Mouse (Mus musculus) limb, embryonic 10.5 days (tissue): ENCODE data around the gene Ppfia3. TPM values are rescaled to one million over a fixed set of nuclear protein-coding genes. Genes with fewer than 3 reads are reported as not detected.
A peak's percentile ranks its signal among the peaks of the same experiment; 100 is the strongest.

Source experiments
- DNase-seq: peaks from one replicate; pipeline ENCODE4 v3.0.0-alpha.2; 2017; ENCODE audit warnings: low spot score
- H3K27ac ChIP-seq: fragments of 300-500 bp; sonication (generic); 2 replicates; pipeline ENCODE4 v1.5.1; 2016; ENCODE audit warnings: mild to moderate bottlenecking
- H3K27me3 ChIP-seq: fragments of 300-500 bp; sonication (generic); 2 replicates; pipeline ENCODE4 v1.6.1; 2016; ENCODE audit warnings: low read depth, mild to moderate bottlenecking; ENCODE audit not compliant: poor library complexity, severe bottlenecking
- H3K36me3 ChIP-seq: fragments of 300-500 bp; sonication (generic); 2 replicates; pipeline ENCODE4 v1.6.1; 2016; ENCODE audit warnings: mild to moderate bottlenecking, moderate library complexity
- H3K4me1 ChIP-seq: fragments of 300-500 bp; sonication (generic); 2 replicates; pipeline ENCODE4 v1.6.1; 2016
- H3K4me3 ChIP-seq: fragments of 300-500 bp; sonication (generic); 2 replicates; pipeline ENCODE4 v1.5.1; 2016; ENCODE audit warnings: mild to moderate bottlenecking, moderate library complexity
- H3K9me3 ChIP-seq: fragments of 300-500 bp; sonication (generic); replicated peaks from 2 replicates; pipeline ENCODE4 v1.6.1; 2016; ENCODE audit warnings: mild to moderate bottlenecking
- WGBS: fragments of 180-500 bp; shearing (Covaris S2); methylation state at CpG from one replicate; pipeline ENCODE4 v1.1.7; 2016; 5-methylcytosine and 5-hydroxymethylcytosine counted together
- polyA plus RNA-seq: library from polyadenylated mRNA; unstranded; fragments of >200 nt; fragmentation: Nextera tagmentation; extraction: Ambion mirVana; gene quantifications from 2 replicates; pipeline ENCODE4 v1.2.1, GENCODE M21; 2016

Ppfia3 gene
- polyA plus RNA-seq, 1 experiment from 2014 or later: 5.3 TPM

GRCm38 (mm10) chr7:45313495-45313894 lies 53.3 kb downstream of the Ppfia3 start:
- H3K27me3 ChIP-seq: peaks cover 4% of the 10 kb centered on the region
- peaks cover 19% of the 10 kb centered on the region for H3K4me1 ChIP-seq
- H3K4me3 ChIP-seq: no peak overlapping the region
- peak overlapping the region; percentile 31 for H3K27ac ChIP-seq
- 46% methylated on average over 9 of the region's 9 CpGs for WGBS
- no peak for DNase-seq
- 0 out of 2 replicates have a peak, but pooled peaks cover 2% of the 10 kb centered on the region for H3K36me3 ChIP-seq
- no peaks in the 10 kb centered on the region for H3K9me3 ChIP-seq

DNA sequence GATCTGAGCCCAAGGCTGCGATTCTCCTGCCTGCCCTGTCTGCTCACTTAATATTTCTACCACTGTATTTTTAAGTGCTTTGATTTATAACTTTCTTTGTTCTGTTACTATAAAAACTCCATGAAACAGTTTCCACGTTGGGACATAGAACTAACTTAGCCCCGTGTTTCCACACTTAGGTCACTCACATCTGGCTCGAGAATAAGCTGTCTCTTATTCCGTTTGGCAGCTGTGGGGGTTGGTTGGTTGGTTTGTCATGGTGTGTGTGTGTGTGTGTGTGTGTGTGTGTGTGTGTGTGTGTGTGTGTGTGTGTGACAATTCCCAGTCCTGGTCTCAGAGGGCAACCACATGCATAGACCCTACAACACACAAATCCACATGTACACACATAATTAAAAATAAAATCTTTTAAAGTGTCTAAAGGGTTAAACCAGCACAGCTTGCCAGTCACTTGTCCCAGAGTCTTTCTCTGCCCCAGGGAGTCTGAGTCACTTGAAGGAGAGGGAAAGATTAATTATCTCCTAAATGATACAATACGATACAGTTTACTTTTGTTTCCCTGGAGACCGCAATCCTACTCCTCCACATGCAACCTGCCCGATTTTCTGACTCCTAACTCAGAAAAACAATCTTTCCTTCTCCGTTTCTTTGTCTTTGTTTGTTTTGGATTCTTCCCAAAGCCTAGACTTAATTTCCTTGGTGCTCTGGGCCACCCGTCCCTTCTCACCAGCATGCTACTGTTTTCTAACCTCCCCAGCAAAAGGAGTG lies 53.9 kb downstream of the Ppfia3 start:
- 39% methylated on average over 10 of the region's 10 CpGs for WGBS
- H3K27ac ChIP-seq: peak overlapping the region; percentile 31; the same call in 1 of the 2 replicates
- DNase-seq: no peak

GRCm38 (mm10) chr7:45312023-45312422 lies 54.8 kb downstream of the Ppfia3 start:
- Histone ChIP-seq H3K9me3 (no peaks in the 10 kb centered on the region), H3K4me1 (peaks cover 20% of the 10 kb centered on the region), H3K27ac (no peak overlapping the region), H3K36me3 (0 out of 2 replicates have a peak, but pooled peaks cover 2% of the 10 kb centered on the region), H3K27me3 (peaks cover 7% of the 10 kb centered on the region), H3K4me3 (no peak overlapping the region)
- 56% methylated on average over 8 of the region's 8 CpGs for WGBS
- DNase-seq: no peak

More for the DNA sequence above, 53.9 kb downstream of the Ppfia3 start:
- H3K4me1 ChIP-seq: peaks cover 20% of the 10 kb centered on the region
- 0 out of 2 replicates have a peak, but pooled peaks cover 2% of the 10 kb centered on the region for H3K36me3 ChIP-seq
- H3K9me3 ChIP-seq: no peaks in the 10 kb centered on the region
- no peak overlapping the region for H3K4me3 ChIP-seq
- peaks cover 6% of the 10 kb centered on the region for H3K27me3 ChIP-seq

GRCm38 (mm10) chr7:45309455-45309854 lies 57.4 kb downstream of the Ppfia3 start:
- Histone ChIP-seq H3K27me3 (peaks cover 9% of the 10 kb centered on the region), H3K4me1 (peaks cover 32% of the 10 kb centered on the region), H3K4me3 (no peak overlapping the region), H3K27ac (no peak overlapping the region), H3K36me3 (0 out of 2 replicates have a peak, but pooled peaks cover 2% of the 10 kb centered on the region), H3K9me3 (no peaks in the 10 kb centered on the region)
- 20% methylated on average over 9 of the region's 9 CpGs for WGBS
- DNase-seq: peak; percentile 61

GRCm38 (mm10) chr7:45308551-45309240 lies 58.1 kb downstream of the Ppfia3 start:
- Histone ChIP-seq H3K36me3 (no peaks in the 10 kb centered on the region), H3K4me1 (peaks cover 34% of the 10 kb centered on the region), H3K27ac (no peak overlapping the region), H3K4me3 (no peak overlapping the region), H3K27me3 (peaks cover 17% of the 10 kb centered on the region), H3K9me3 (no peaks in the 10 kb centered on the region)
- no peak for DNase-seq
- 63% methylated on average over 15 of the region's 15 CpGs for WGBS

GRCm38 (mm10) chr7:45305275-45305674 lies 61.5 kb downstream of the Ppfia3 start:
- Histone ChIP-seq H3K4me3 (peak overlapping the region; percentile 39), H3K4me1 (peaks cover 22% of the 10 kb centered on the region), H3K27ac (0 out of 2 replicates have a peak overlapping the region, but pooled peaks have one; percentile 7), H3K36me3 (no peaks in the 10 kb centered on the region), H3K27me3 (peaks cover 21% of the 10 kb centered on the region), H3K9me3 (no peaks in the 10 kb centered on the region)
- DNase-seq: peak; percentile 88
- under 1% methylated on average over 17 of the region's 17 CpGs for WGBS

- Histone ChIP-seq H3K4me3 (peak overlapping the region; percentile 39), H3K4me1 (peaks cover 22% of the 10 kb centered on the region), H3K27ac (peak overlapping the region; percentile 7; the same call in 1 of the 2 replicates), H3K9me3 (no peaks in the 10 kb centered on the region), H3K36me3 (no peaks in the 10 kb centered on the region), H3K27me3 (peaks cover 18% of the 10 kb centered on the region)
- WGBS: 5% methylated on average over 12 of the region's 13 CpGs
- DNase-seq: no peak
These were observed 62.0 kb downstream of the Ppfia3 start for GRCm38 (mm10) chr7:45304869-45305268.

DNA sequence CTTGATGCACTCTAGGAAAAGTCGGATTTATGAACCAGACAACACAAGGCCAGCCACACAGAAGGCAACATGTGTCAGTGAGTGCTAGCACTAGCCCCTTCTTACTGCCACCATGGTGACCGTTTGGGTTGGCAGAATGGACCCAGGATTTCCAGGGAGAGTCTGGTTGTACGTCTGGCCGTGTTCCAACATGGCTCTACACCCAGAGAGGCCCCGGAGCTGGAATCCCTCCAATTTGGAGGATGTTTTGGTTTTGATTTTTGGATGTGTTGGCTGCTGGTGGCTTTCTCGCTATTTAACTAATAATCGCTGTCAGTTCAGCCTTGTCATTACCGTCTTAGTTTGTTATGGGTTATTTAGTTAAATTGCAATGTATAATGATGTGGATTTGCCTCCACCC lies 64.2 kb downstream of the Ppfia3 start:
- 89% methylated on average over 8 of the region's 8 CpGs for WGBS
- no peak overlapping the region for H3K4me3 ChIP-seq
- H3K4me1 ChIP-seq: peaks cover 14% of the 10 kb centered on the region
- no peaks in the 10 kb centered on the region for H3K9me3 ChIP-seq
- DNase-seq: no peak
- no peaks in the 10 kb centered on the region for H3K36me3 ChIP-seq
- H3K27me3 ChIP-seq: peaks cover 15% of the 10 kb centered on the region
- H3K27ac ChIP-seq: no peak overlapping the region

- H3K27me3 ChIP-seq: peaks cover 15% of the 10 kb centered on the region
- peaks cover 10% of the 10 kb centered on the region for H3K4me1 ChIP-seq
- WGBS: 19% methylated on average over 6 of the region's 6 CpGs
- H3K36me3 ChIP-seq: no peaks in the 10 kb centered on the region
- H3K9me3 ChIP-seq: no peaks in the 10 kb centered on the region
- DNase-seq: peak; percentile 66
- no peak overlapping the region for H3K27ac ChIP-seq
- H3K4me3 ChIP-seq: no peak overlapping the region
These were observed 66.5 kb downstream of the Ppfia3 start for GRCm38 (mm10) chr7:45300270-45300669.

DNA sequence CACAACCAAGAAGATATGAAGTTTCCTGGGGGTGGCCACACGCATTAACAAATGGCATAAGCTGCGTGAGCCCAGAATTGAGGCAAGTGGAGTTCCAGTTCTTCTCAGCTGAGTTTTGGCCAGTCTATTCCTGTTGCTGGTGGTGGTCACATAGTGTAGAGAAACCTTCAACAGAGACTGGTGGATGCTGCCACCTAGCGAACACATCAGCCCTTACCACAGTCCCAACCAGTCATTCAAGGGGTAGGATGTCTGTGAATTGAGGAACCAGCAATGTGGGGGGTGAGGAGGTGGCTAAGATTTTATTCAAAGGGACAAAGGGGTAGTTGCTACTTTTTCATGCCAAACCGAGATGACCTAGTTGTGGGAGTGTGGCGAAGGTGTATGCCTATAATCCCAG lies 67.1 kb downstream of the Ppfia3 start:
- Histone ChIP-seq H3K27me3 (peaks cover 15% of the 10 kb centered on the region), H3K9me3 (no peaks in the 10 kb centered on the region), H3K4me1 (peaks cover 5% of the 10 kb centered on the region), H3K4me3 (no peak overlapping the region), H3K36me3 (no peaks in the 10 kb centered on the region), H3K27ac (no peak overlapping the region)
- DNase-seq: peak; percentile 70
- 8% methylated on average over 5 of the region's 5 CpGs for WGBS

DNA sequence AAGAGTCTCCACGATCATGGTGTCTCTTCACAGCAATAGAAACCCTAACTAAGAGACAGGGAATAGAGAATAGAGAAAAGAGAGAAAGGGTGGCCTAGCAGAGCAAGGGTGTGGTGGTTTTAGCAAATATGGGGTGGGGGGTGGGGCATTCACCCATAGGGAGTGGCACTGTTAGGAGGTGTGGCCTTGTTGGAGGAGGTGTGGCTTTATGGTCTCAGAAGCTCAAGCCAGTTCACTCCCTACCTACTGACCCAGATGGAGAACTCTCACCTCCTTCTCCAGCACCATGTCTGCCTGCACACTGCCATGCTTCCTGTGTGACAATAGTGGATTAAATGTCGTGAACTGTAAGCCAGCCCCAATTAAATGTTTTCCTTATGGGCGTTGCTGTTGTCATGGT lies 69.3 kb downstream of the Ppfia3 start:
- WGBS: 75% methylated on average over 3 of the region's 3 CpGs
- Histone ChIP-seq H3K27me3 (no peaks in the 10 kb centered on the region), H3K36me3 (no peaks in the 10 kb centered on the region), H3K27ac (no peak overlapping the region), H3K4me3 (no peak overlapping the region), H3K4me1 (no peaks in the 10 kb centered on the region), H3K9me3 (no peaks in the 10 kb centered on the region)
- DNase-seq: no peak

- Histone ChIP-seq H3K27me3 (no peaks in the 10 kb centered on the region), H3K4me3 (no peak overlapping the region), H3K9me3 (no peaks in the 10 kb centered on the region), H3K36me3 (no peaks in the 10 kb centered on the region), H3K27ac (no peak overlapping the region), H3K4me1 (no peaks in the 10 kb centered on the region)
- no peak for DNase-seq
- 76% methylated on average over 1 of the region's 1 CpGs for WGBS
These were observed 70.2 kb downstream of the Ppfia3 start for GRCm38 (mm10) chr7:45296626-45297025.
